Mouse (Mus musculus) heart, postnatal 0 days (tissue): ENCODE results near the gene Srf.

Experiments used
- CTCF ChIP-seq: IDR thresholded peaks from 2 replicates; pipeline ENCODE4 v1.5.1; 2016; ENCODE audit warnings: antibody characterized with exemption, control low read depth, low read depth
- EP300 ChIP-seq: IDR thresholded peaks from 2 replicates; pipeline ENCODE4 v1.6.1; 2016; ENCODE audit warnings: antibody characterized with exemption, low read depth

- no peak for TF ChIP-seq CTCF
- no peak for TF ChIP-seq EP300
These were observed 38.6 kb upstream of the Srf start for GRCm38 (mm10) chr17:46594606-46595005.
